Mouse (Mus musculus) adrenal gland, adult 18-20 months (tissue): Measurements from ENCODE around the gene Gm4513. TPM values are rescaled to one million over a fixed set of nuclear protein-coding genes. Genes with fewer than 3 reads are reported as not detected.
"Not testable (repeated sequence)": the region's sequence is repeated elsewhere in the genome, so short reads cannot be mapped to it uniquely, and the experiment has no call there.

Source experiments
- DNase-seq, 2 experiments: peaks; one replicate each; pipeline ENCODE4 v3.0.0; 2021 to 2022; ENCODE audit warnings: low spot score in 2 of 2
- long read RNA-seq, 2 experiments: library from polyadenylated mRNA; stranded (forward); transcript quantifications; one replicate each; pipeline ENCODE4 v2.0.0; 2021
- total RNA-seq, 2 experiments: library from RNA; stranded (reverse); gene quantifications; 1 replicate in 1 of 2; 2 replicates in 1 of 2; pipeline ENCODE4 v1.2.3; 2021

The Gm4513 gene
- not detected for total RNA-seq
- long read RNA-seq, experiment 1, result 0 reads
- long read RNA-seq, experiment 2, result 0 reads

DNA sequence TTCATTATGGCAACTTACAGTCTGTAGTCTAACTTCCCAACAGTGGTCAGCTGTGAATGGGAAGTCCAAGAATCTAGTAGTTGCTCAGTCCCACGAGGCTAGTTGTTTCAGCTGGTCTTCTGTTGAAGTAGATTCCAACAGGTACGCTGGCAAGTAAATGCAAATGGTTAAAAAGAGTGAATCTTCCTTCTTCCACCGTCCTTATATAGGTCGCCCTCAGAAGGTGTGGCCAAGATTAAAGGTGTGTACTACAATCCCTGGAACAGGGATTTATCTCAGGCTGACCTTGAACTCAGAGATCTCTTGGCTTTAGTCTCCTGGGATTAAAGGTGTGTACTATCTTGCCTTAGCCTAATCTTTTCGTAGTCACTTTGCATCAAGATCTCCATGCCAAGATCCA is at the start of gene Gm4513:
Gene Gm4513, minus strand, starts transcription at position 101 of the 400 bp plus-strand sequence.
- DNase-seq, result not testable (repeated sequence)

DNA sequence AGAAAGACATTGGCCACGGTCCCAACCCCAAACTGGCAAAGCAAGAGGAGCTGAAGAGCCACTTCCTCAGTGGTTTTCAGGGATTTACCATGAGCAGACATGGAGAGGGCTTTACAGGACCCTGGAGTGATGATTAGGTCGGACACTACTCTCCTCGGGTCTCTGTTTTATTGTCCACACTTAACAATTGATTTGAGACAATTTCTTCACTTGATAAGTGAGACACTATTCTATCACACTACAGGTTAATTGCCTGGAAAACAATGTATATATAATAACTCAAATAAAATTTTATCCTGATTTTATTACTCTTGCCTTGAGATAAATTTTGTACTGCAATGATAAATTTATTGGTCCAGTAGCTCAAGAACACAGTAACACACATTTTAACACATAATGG is 22.7 kb downstream of the Gm4513 start, which contains the start of gene Gm4141:
Gene Gm4141, minus strand, starts transcription at position 101 of the 400 bp plus-strand sequence.
- DNase-seq, result not testable (repeated sequence)

DNA sequence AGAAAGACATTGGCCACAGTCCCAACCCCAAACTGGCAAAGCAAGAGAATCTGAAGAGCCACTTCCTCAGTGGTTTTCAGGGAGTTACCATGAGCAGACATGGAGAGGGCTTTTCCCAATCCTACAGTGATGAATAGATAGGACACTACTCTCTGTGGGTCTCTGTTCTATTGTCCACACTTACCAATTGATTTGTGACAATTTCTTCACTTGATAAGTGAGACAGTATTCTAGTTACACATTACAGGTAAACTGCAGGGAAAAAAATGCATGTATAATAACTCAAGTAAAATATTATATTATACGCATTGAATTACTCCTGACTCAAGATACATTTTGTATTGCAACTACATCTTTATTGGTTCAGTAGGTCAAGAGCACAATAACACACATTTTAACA is 53.2 kb downstream of the Gm4513 start, which contains the start of gene Gm5726:
Gene Gm5726, minus strand, starts transcription at position 101 of the 400 bp plus-strand sequence.
- not testable (repeated sequence) for DNase-seq

Other genes with a start within 250 kb of the Gm4513 start
- gene Gm5728, start 223.6 kb downstream of the Gm4513 start, total RNA-seq, result not detected
- not detected for gene Vmn1r100, start 181.1 kb downstream of the Gm4513 start, total RNA-seq
- gene Vmn1r101, start 156.4 kb downstream of the Gm4513 start, total RNA-seq, result not detected
- gene Gm10670, start 124.1 kb downstream of the Gm4513 start, total RNA-seq, result not detected
- gene Vmn1r103, start 88.5 kb downstream of the Gm4513 start, total RNA-seq, result not detected
- gene Vmn1r104, start 65.2 kb downstream of the Gm4513 start, total RNA-seq, result not detected
- not detected for gene Gm5726, start 53.3 kb downstream of the Gm4513 start, total RNA-seq
- gene Gm4141, start 22.8 kb downstream of the Gm4513 start, total RNA-seq, result not detected
- not detected for gene Vmn1r107, start 69.9 kb upstream of the Gm4513 start, total RNA-seq
- not detected for gene Vmn1r111, start 104.2 kb upstream of the Gm4513 start, total RNA-seq
- not detected for gene Gm10668, start 131.6 kb upstream of the Gm4513 start, total RNA-seq
- gene Vmn1r112, start 172.2 kb upstream of the Gm4513 start, total RNA-seq, result not detected
- not detected for gene Vmn1r113, start 188.3 kb upstream of the Gm4513 start, total RNA-seq
- not detected for gene Vmn1r114, start 213.2 kb upstream of the Gm4513 start, total RNA-seq
- not detected for gene Vmn1r115, start 246.0 kb upstream of the Gm4513 start, total RNA-seq